Mouse (Mus musculus): ENCODE results near the gene Cep250. TPM values are rescaled to one million over a fixed set of nuclear protein-coding genes. Genes with fewer than 3 reads are reported as not detected.
"Not testable (repeated sequence)": the region's sequence is repeated elsewhere in the genome, so short reads cannot be mapped to it uniquely, and the experiment has no call there.

Cep250 gene
- total RNA-seq (2021): 10 to 100 TPM; 12.9 to 17.0 TPM
- long read RNA-seq, experiment 1, partial matches to known transcripts: 4 of 6 reads
- long read RNA-seq, experiment 1, other reads (novel, unspliced or antisense): 2 of 6 reads
- long read RNA-seq, experiment 2, partial matches to known transcripts: 6 of 7 reads
- long read RNA-seq, experiment 2, other reads (novel, unspliced or antisense): 1 of 7 reads

- DNase-seq: peak; percentile 94
Observed at GRCm38 (mm10) chr2:155956134-155957059, at the start of gene Cep250. Gene Cep250, plus strand, starts transcription at chr2:155956458.

DNA sequence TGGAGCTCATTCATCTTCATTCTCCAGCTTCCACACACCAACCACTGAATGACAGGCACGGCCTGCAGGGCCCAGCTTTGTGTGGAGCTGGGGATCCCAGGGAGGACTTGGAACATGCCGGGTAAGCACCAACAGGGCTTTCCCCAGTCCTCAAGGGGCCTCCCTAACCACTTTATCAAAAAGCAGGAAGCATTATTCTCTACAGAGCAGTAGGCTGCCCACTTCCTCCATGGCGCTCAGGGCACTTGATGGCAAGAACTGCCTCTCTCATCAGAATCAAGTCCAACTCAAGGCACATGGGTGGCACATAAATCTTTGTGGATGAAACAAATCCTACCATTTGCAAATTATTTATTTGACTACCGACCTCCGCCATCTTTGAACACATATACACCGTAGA is 41.6 kb upstream of the Cep250 start:
- no peak for DNase-seq

GRCm38 (mm10) chr2:155923143-155923542 is 33.1 kb upstream of the Cep250 start:
- no peak for DNase-seq

- not testable (repeated sequence) for DNase-seq
Observed at GRCm38 (mm10) chr2:155925213-155925612, 31.0 kb upstream of the Cep250 start.

- no peak for DNase-seq
Observed at GRCm38 (mm10) chr2:155928711-155929345, 27.4 kb upstream of the Cep250 start.

DNA sequence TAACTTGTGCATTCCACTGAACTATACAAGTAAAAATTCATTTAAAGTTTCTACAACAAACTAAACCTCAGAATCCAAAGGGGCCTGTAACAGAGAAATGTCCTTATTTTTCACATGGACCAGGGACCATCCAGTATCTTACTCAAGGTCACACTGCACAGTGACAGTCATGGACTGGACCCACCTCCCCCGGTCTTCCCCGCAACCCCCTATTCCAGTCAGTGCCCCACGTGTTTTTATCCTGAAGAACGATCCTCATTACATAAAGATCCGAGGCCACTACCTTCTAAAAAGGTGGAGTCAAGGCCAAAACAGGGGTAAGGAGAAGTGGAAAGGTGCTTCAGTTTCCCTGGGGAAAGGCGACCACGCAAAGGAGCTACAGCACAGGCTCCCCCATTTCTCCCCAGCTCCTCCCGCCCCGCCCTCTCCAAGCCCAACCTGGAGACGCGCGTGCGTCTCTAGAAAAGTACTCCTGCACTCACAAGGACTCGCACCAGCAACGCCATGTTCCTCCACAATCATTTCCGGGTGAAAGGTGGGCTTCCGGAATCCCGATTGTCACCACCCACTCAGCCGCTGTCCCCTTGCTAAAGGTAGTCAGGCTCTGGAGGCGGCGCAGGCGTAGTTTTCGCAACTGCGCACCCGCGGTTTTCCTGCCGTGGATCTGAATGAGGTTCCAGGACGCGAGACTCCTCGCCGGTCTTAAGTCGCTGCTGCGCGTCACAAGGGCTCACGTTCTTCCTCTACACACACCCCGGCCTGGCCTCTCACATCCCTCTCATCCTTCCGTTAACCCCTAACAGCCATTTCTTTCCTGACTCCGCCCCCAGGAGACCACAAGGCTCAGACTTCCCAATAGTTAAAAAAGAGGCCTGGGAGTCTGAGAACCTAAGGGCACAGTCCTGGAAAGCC is 26.5 kb upstream of the Cep250 start, which contains the start of gene Uqcc1:
TSS of gene Uqcc1 (minus strand) at position 780 of the 912 bp plus-strand sequence.
- peak; percentile 95 for DNase-seq

DNA sequence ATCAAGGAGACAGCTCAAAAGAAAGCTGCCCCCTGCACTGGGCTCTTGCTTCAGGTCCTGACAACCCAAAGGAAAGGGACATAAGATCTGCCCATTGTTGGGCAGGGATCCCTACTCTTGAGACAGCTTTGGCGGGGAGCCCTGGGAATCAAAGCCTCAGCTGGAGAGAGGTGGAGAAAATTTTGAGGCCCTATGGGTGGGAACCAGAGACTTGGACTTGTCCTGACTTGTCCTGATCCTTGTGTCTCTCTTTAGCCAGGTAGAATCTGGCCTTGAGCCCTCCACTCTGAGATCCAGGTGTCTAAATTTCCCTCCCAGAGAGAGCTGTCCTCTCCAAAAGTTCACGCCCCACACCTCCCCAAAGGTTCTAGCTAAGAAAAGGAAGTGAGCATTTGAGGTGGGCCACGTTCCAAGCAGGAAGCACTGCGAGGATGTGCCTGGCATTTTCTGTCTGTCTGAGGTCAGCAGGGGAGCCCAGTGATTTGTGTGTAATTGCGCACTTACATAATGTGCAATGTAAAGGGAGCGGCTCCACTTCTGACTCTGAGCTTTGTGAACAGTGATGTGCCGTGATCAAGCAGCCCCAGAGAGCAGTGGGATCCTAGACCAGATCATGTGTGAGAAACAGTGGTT is 16.2 kb upstream of the Cep250 start:
- DNase-seq: peak; percentile 18

DNA sequence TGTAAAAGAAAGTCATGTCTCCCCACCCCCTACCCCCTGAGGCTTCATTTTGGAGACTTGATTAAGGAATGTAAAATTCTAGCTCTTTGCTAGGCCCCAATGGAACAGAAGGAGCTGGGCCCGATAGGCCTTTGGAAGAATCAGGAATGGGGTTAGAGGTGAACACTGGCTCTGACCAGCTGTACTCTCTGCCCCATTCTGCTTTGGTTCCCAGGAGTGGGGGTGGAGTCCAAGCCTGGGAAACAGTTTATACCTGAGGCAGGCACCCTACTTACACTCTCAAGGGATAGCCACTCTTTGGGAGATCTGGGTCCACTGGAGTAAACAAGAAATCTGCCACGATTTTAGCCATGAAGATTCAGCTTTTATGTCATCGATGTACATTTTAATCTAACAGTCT is 15.6 kb upstream of the Cep250 start, which contains the start of gene Gm15557:
TSS of gene Gm15557 (plus strand) at position 48 of the 400 bp plus-strand sequence.
- peak; percentile 23 for DNase-seq

DNA sequence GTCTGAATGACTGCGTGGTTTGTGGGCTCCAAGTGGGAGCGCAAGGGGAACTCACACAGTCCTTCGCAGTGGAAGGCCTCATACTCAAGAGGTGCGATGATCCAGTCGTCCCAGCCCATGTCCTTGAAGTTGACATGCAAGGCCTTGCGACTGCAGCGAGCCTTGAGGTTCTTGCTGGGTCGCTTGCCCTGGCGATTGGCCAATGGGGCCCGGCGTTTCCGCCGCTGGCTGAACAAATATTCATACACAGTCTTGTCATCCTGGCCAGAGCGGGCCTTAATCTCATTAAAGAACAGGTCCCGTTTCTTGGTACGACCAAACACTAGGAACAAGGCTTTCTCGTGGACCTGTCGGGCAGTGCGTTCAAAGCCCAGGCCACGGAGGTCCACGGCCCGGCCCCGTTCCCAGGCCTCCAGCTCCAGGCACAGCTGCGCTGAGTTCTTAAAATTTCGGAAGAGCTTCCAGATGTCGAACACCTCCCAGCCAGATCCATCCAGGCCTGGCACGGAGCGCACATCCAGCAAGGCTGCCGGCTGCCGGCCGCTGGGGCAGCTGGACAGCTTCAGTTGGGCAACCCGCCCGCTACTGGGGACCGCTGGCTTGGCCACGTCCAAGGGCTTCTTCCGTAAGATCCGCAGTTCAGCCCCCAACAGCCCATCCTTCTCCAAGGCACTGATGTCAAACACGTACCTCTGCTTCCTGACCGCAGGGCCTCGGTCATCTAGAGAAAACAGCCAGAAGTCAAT is 14.4 kb upstream of the Cep250 start:
- DNase-seq: peak; percentile 85

DNA sequence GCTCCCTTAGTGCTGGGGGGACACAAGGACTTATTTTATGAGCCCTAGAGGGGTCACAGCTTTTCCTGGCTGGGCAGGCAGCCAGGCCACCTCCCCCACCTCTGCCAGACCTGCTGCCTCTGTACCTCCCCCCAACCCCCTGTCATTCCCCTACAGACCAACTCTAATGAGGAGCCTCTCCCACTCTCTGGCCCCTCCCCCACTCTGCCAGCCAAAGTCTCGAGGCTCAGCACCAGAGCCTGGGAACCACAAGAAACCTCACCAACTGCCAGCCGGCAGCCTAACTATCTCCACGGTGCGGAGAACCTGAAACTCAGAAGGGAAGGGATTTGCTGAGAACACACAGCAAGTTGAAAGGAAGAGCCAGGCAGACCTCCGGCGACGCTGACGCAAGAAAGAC is 12.8 kb upstream of the Cep250 start:
- DNase-seq: peak; percentile 16

DNA sequence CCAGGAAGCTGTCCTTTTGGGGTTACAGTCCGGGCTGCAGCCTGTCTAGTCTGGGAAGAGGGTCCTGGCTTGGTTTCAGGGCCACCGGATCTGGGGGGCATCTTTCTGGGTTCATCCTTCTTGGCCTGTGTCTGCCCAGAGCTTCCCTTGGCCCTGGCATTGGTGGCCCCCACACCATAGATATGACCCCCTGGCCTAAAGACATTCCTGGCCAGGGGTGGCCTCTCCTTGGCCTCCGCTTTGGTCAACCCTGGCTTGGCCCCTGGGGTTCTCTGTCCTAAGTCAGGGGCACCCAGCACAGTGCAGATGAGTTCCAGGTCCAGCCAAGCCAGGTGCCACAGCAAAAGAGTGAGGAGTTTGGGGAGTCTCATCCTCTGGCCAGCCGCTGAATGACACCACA is 11.6 kb upstream of the Cep250 start:
- DNase-seq: no peak

DNA sequence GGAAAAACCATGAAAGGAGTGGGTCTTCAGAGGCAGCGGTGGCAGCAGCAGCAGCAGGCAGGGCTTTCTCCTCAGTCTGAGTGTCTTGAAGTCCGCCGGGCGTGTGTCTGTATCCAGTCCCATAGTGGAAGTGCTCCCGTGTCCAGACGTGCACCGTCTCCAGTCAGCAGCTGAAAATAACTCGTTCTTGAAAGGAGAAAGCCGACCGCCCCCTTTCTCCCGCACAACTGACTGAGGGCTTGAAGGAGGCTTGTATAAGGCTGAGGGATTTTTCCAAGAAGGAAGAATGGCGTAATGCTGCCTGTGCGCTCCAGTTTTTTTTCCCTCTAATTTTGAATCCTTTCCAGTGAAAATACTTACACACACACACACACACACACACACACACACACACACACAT is 11.1 kb upstream of the Cep250 start, which contains the start of gene Gdf5:
TSS of gene Gdf5 (minus strand) at position 244 of the 400 bp plus-strand sequence.
- DNase-seq: peak; percentile 10

DNA sequence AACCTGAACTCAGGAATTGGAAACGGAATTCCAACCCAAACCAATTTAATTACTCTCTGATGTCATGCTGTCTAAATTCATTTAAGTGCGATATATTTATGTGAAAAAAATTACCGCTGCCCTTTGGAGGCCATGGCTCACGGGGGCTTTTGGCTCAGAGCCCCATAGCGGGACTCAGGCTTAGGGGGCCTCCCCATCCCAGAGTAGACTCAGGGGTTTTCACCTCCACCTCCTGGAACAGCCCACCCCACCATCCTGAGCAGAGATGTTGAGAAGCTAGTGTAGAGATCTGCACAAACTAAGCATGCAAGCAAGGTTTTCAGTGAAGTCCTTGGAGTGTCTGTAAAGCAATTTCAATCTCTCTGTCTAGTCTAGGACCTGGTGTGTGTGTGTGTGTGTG is 10.7 kb upstream of the Cep250 start:
- DNase-seq: no peak

- DNase-seq: peak; percentile 91
Observed at GRCm38 (mm10) chr2:155946069-155946468, 10.2 kb upstream of the Cep250 start.

- DNase-seq: no peak
Observed at GRCm38 (mm10) chr2:155946499-155946898, 9.8 kb upstream of the Cep250 start.

DNA sequence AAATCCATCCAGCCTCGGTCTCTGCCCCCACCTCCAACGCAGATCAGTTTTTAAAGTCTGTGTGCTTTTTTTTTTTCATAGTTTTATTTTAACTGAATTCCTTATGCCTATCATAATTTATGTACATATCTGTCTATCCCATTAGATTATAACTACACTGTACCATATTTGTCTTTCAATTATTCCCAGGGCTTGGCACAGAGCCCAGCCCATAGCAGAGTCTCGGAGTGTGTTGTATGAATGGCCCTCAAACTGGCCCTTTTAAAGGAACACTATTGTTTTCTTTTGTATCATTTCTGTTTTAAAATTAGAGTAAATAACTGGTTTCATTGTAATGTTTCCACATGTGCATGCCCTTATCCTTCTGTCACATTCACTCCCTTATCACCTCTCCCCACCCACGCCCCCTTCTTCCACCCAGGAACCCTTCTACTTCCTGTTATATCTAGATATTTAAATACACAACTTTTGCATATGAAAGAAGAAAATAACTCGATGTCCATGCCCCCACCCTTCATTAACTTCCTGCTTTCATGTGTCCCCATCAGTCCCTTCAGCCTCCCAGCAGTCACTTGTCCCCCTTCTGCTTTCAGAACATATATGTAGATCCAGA is 8.8 kb upstream of the Cep250 start:
- no peak for DNase-seq

GRCm38 (mm10) chr2:155949362-155949761 is 6.9 kb upstream of the Cep250 start:
- DNase-seq: peak; percentile 17

GRCm38 (mm10) chr2:155952006-155952405 is 4.3 kb upstream of the Cep250 start:
- peak; percentile 78 for DNase-seq

- no peak for DNase-seq
Observed at GRCm38 (mm10) chr2:155959981-155960380, 3.7 kb downstream of the Cep250 start.

DNA sequence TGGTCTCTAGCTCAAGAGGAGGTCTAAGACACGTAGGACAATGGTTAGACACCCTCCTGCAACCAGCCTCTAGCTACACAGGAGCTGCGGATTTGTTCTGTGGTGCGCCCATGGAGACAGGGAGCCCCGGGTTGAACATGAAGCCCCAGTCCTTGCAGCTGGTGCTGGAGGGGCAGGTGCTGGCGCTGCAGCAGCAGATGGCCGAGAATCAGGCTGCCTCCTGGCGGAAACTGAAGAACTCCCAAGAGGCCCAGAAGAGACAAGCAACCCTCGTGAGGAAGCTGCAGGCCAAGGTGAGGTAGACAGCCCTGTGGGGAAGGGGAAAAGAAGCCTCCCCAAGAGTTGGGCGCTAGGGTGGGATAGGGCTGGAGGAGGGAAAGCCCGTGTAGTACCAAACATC is 5.6 kb downstream of the Cep250 start:
- no peak for DNase-seq
